Mouse (Mus musculus): ENCODE data around the gene Sap30. TPM values are rescaled to one million over a fixed set of nuclear protein-coding genes. Genes with fewer than 3 reads are reported as not detected.

Gene Sap30
- polyA plus RNA-seq, 1 experiment, result 32.5 TPM

- TF ChIP-seq TCF3 (IDR thresholded peaks at IDR 0.05; ENCODE audit: insufficient read length, low read depth), result no peak
- H3K27me3 ChIP-seq (ENCODE audit: control insufficient read depth, insufficient read depth, insufficient read length), result peaks cover 6% of the 10 kb centered on the region
- no peaks in the 10 kb centered on the region for H3K36me3 ChIP-seq (ENCODE audit: control insufficient read depth, insufficient read depth)
- no peak overlapping the region for H3ac ChIP-seq (ENCODE audit: control insufficient read depth, insufficient read length)
- H3K79me2 ChIP-seq (ENCODE audit: control insufficient read depth, insufficient read depth), result no peaks in the 10 kb centered on the region
- no peak overlapping the region for H3K4me2 ChIP-seq (ENCODE audit: low read depth)
- H3K4me3 ChIP-seq, result no peak overlapping the region
Measured at GRCm38 (mm10) chr8:57441556-57441955, 46.1 kb downstream of the Sap30 start.

DNA sequence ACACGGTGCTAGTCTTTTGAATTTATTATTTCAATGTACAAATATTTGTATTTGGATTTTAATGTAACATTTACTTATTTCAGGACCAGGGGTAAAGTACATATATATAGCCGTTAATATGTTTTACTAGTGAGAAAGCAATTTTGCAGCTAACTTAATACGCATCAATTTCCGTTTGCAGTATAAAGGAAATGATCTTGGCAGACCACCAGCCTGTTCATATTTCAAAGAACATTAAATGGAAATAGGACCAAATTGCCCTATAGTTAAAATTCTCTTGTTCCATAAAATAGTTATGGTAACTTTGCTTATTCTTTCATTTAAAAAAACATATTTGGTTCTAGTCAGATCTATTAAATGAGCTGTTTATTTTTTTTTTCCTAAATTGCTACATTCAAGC is 46.5 kb downstream of the Sap30 start:
- no peak overlapping the region for H3K4me3 ChIP-seq
- H3K4me2 ChIP-seq (ENCODE audit: low read depth), result no peak overlapping the region
- no peaks in the 10 kb centered on the region for H3K36me3 ChIP-seq (ENCODE audit: control insufficient read depth, insufficient read depth)
- H3ac ChIP-seq (ENCODE audit: control insufficient read depth, insufficient read length), result no peak overlapping the region
- TF ChIP-seq REST (IDR thresholded peaks at IDR 0.05; ENCODE audit: insufficient read depth, insufficient read length), result no peak
- TF ChIP-seq POLR2A (IDR thresholded peaks at IDR 0.05; ENCODE audit: insufficient read length, low read depth), result no peak
- no peak for TF ChIP-seq TCF12 (IDR thresholded peaks at IDR 0.05; ENCODE audit: insufficient read depth, poor library complexity, severe bottlenecking)
- no peak for TF ChIP-seq E2F4 (IDR thresholded peaks at IDR 0.05; ENCODE audit: insufficient read depth)
- TF ChIP-seq POLR2AphosphoS2 (IDR thresholded peaks at IDR 0.05; ENCODE audit: insufficient read length, low read depth), result no peak
- no peaks in the 10 kb centered on the region for H3K79me2 ChIP-seq (ENCODE audit: control insufficient read depth, insufficient read depth)
- peaks cover 6% of the 10 kb centered on the region for H3K27me3 ChIP-seq (ENCODE audit: control insufficient read depth, insufficient read depth, insufficient read length)

- no peak overlapping the region for H3K4me2 ChIP-seq (ENCODE audit: low read depth)
Measured at GRCm38 (mm10) chr8:57436437-57436796, 51.2 kb downstream of the Sap30 start.

DNA sequence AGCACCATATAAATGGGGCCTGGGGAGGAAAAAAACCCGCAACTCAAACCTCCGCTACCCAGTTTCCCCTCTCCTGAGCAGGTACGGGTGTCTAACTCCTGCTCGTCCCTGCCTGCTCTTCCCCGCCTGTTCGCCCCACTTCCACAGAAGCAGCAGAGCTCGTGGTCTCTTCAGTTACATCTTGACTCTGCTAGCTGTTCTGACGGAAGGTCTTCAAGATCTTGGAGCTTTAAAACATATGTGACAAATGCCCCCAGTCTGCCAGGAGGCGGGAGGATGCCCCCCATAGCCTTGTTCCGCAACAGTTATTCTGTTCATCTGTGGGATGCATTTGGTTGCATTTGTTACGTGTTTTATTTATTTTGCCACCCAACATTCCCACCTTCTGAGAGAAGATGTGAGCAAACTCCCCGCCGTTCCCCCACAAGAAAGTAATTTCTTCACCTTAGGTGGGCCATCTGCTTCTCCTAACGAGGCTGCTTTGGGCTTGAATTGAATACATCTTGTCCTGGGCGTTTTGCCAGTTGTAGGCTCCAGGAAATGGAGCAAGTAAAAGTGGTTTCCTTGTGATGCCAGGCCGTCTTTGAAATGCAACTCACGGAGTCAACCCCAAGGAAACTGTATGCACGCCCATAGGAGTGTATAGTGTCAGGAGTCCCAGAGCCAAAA is 51.8 kb downstream of the Sap30 start:
- no peaks in the 10 kb centered on the region for H3K79me2 ChIP-seq (ENCODE audit: control insufficient read depth, insufficient read depth)
- H3K4me2 ChIP-seq (ENCODE audit: low read depth), result no peak overlapping the region
- no peak overlapping the region for H3ac ChIP-seq (ENCODE audit: control insufficient read depth, insufficient read length)
- TF ChIP-seq E2F4 (IDR thresholded peaks at IDR 0.05; ENCODE audit: insufficient read depth) (no peak), USF1 (IDR thresholded peaks at IDR 0.05; ENCODE audit: low read depth) (no peak), TCF3 (IDR thresholded peaks at IDR 0.05; ENCODE audit: insufficient read length, low read depth) (no peak), POLR2AphosphoS2 (IDR thresholded peaks at IDR 0.05; ENCODE audit: insufficient read length, low read depth) (no peak), SRF (IDR thresholded peaks at IDR 0.05; ENCODE audit: control insufficient read depth, insufficient read length, low read depth) (no peak), TCF12 (IDR thresholded peaks at IDR 0.05; ENCODE audit: insufficient read depth, poor library complexity, severe bottlenecking) (no peak), POLR2A (IDR thresholded peaks at IDR 0.05; ENCODE audit: insufficient read length, low read depth) (no peak), REST (IDR thresholded peaks at IDR 0.05; ENCODE audit: insufficient read depth, insufficient read length) (no peak), MYOG (IDR thresholded peaks at IDR 0.05; ENCODE audit: control insufficient read depth in 1 of 3, insufficient read depth in 1 of 3, insufficient read length in 2 of 3, low read depth in 2 of 3) (no peak), MAX (IDR thresholded peaks at IDR 0.05; ENCODE audit: low read depth) (no peak)
- no peaks in the 10 kb centered on the region for H3K36me3 ChIP-seq (ENCODE audit: control insufficient read depth, insufficient read depth)
- H3K27me3 ChIP-seq (ENCODE audit: control insufficient read depth, insufficient read depth, insufficient read length), result peaks cover 6% of the 10 kb centered on the region
- H3K4me3 ChIP-seq, result no peak overlapping the region

More at GRCm38 (mm10) chr8:57436437-57436796, 51.2 kb downstream of the Sap30 start:
- Histone ChIP-seq H3K27me3 (ENCODE audit: control insufficient read depth, insufficient read depth, insufficient read length) (peaks cover 6% of the 10 kb centered on the region), H3K36me3 (ENCODE audit: control insufficient read depth, insufficient read depth) (no peaks in the 10 kb centered on the region), H3K79me2 (ENCODE audit: control insufficient read depth, insufficient read depth) (no peaks in the 10 kb centered on the region), H3K4me3 (no peak overlapping the region), H3ac (ENCODE audit: control insufficient read depth, insufficient read length) (no peak overlapping the region)
- TF ChIP-seq TCF3 (IDR thresholded peaks at IDR 0.05; ENCODE audit: insufficient read length, low read depth) (no peak), SRF (IDR thresholded peaks at IDR 0.05; ENCODE audit: control insufficient read depth, insufficient read length, low read depth) (no peak), TCF12 (IDR thresholded peaks at IDR 0.05; ENCODE audit: insufficient read depth, poor library complexity, severe bottlenecking) (no peak), E2F4 (IDR thresholded peaks at IDR 0.05; ENCODE audit: insufficient read depth) (no peak), MYOD1 (IDR thresholded peaks at IDR 0.05; ENCODE audit: control insufficient read depth in 1 of 3, insufficient read length in 2 of 3, low read depth in 2 of 3) (no peak), MYOG (IDR thresholded peaks at IDR 0.05; ENCODE audit: control insufficient read depth in 1 of 3, insufficient read depth in 1 of 3, insufficient read length in 2 of 3, low read depth in 2 of 3) (no peak), MAX (IDR thresholded peaks at IDR 0.05; ENCODE audit: low read depth) (no peak), POLR2AphosphoS2 (IDR thresholded peaks at IDR 0.05; ENCODE audit: insufficient read length, low read depth) (no peak), REST (IDR thresholded peaks at IDR 0.05; ENCODE audit: insufficient read depth, insufficient read length) (no peak), POLR2A (IDR thresholded peaks at IDR 0.05; ENCODE audit: insufficient read length, low read depth) (no peak), CEBPB (IDR thresholded peaks at IDR 0.05; ENCODE audit: insufficient read depth, poor library complexity, severe bottlenecking) (no peak), USF1 (IDR thresholded peaks at IDR 0.05; ENCODE audit: low read depth) (no peak)

GRCm38 (mm10) chr8:57432802-57433201 is 54.9 kb downstream of the Sap30 start:
- Histone ChIP-seq H3K4me2 (ENCODE audit: low read depth) (no peak overlapping the region), H3K79me2 (ENCODE audit: control insufficient read depth, insufficient read depth) (no peaks in the 10 kb centered on the region), H3K27me3 (ENCODE audit: control insufficient read depth, insufficient read depth, insufficient read length) (no peaks in the 10 kb centered on the region), H3K4me3 (no peak overlapping the region), H3ac (ENCODE audit: control insufficient read depth, insufficient read length) (no peak overlapping the region), H3K36me3 (ENCODE audit: control insufficient read depth, insufficient read depth) (no peaks in the 10 kb centered on the region)
- TF ChIP-seq REST (IDR thresholded peaks at IDR 0.05; ENCODE audit: insufficient read depth, insufficient read length) (no peak), MAX (IDR thresholded peaks at IDR 0.05; ENCODE audit: low read depth) (no peak), POLR2AphosphoS2 (IDR thresholded peaks at IDR 0.05; ENCODE audit: insufficient read length, low read depth) (no peak), USF1 (IDR thresholded peaks at IDR 0.05; ENCODE audit: low read depth) (no peak), TCF3 (IDR thresholded peaks at IDR 0.05; ENCODE audit: insufficient read length, low read depth) (no peak), E2F4 (IDR thresholded peaks at IDR 0.05; ENCODE audit: insufficient read depth) (no peak), POLR2A (IDR thresholded peaks at IDR 0.05; ENCODE audit: insufficient read length, low read depth) (no peak), CEBPB (IDR thresholded peaks at IDR 0.05; ENCODE audit: insufficient read depth, poor library complexity, severe bottlenecking) (no peak), SRF (IDR thresholded peaks at IDR 0.05; ENCODE audit: control insufficient read depth, insufficient read length, low read depth) (no peak), MYOG (IDR thresholded peaks at IDR 0.05; ENCODE audit: control insufficient read depth in 1 of 3, insufficient read depth in 1 of 3, insufficient read length in 2 of 3, low read depth in 2 of 3) (no peak), MYOD1 (IDR thresholded peaks at IDR 0.05; ENCODE audit: control insufficient read depth in 1 of 3, insufficient read length in 2 of 3, low read depth in 2 of 3) (no peak), TCF12 (IDR thresholded peaks at IDR 0.05; ENCODE audit: insufficient read depth, poor library complexity, severe bottlenecking) (no peak)

Other genes with a start within 250 kb of the Sap30 start
- gene Hand2, start 166.9 kb downstream of the Sap30 start, polyA plus RNA-seq (2012; fragmentation: generic; extraction: Trizol), result not detected
- gene Scrg1, start 31.9 kb downstream of the Sap30 start, polyA plus RNA-seq (2012; fragmentation: generic; extraction: Trizol), result not detected
- 24.9 TPM for gene Hmgb2, start 24.0 kb upstream of the Sap30 start, polyA plus RNA-seq (2012; fragmentation: generic; extraction: Trizol)
- 3.1 TPM for gene Galnt7, start 165.2 kb upstream of the Sap30 start, polyA plus RNA-seq (2012; fragmentation: generic; extraction: Trizol)